Mouse (Mus musculus): ENCODE results near the gene Nfkb1.

The Nfkb1 gene

GRCm38 (mm10) chr3:135691191-135692131 is at the start of gene Nfkb1:
Nfkb1 (minus strand) TSS chr3:135691547.
- in situ Hi-C loops (cut with MboI, MseI) = no loop called here

GRCm38 (mm10) chr3:135740711-135741110 is 49.4 kb upstream of the Nfkb1 start:
- in situ Hi-C loops (cut with MboI, MseI) = loop anchor here (10.0 kb wide), 1 partner anchor 1094 kb away; no protein-coding TSS in a partner anchor

- in situ Hi-C loops (cut with MboI, MseI) = loop anchor here (10.0 kb wide), 1 partner anchor 90 kb away; the partner anchor contains the start of gene Slc39a8
These were observed 43.4 kb upstream of the Nfkb1 start for GRCm38 (mm10) chr3:135734736-135735135.

- in situ Hi-C loops (cut with MboI, MseI) = loop anchor here (10.0 kb wide), 1 partner anchor 92 kb away; the partner anchor contains the start of gene Slc39a8
These were observed 41.5 kb upstream of the Nfkb1 start for GRCm38 (mm10) chr3:135732747-135733445.

- in situ Hi-C loops (cut with MboI, MseI) = loop anchor here (10.0 kb wide), 1 partner anchor 93 kb away; the partner anchor contains the start of gene Slc39a8
These were observed 40.1 kb upstream of the Nfkb1 start for GRCm38 (mm10) chr3:135731292-135732047.

GRCm38 (mm10) chr3:135730790-135731189 is 39.4 kb upstream of the Nfkb1 start:
- in situ Hi-C loops (cut with MboI, MseI) = loop anchor here (10.0 kb wide), 1 partner anchor 94 kb away; the partner anchor contains the start of gene Slc39a8

- in situ Hi-C loops (cut with MboI, MseI) = loop anchor here (10.0 kb wide), 1 partner anchor 445 kb away; the partner anchor contains the start of gene Bdh2
These were observed 38.2 kb upstream of the Nfkb1 start for GRCm38 (mm10) chr3:135729575-135729974.

GRCm38 (mm10) chr3:135728900-135729299 is 37.6 kb upstream of the Nfkb1 start:
- in situ Hi-C loops (cut with MboI, MseI) = loop anchor here (10.0 kb wide), 1 partner anchor 444 kb away; the partner anchor contains the start of gene Bdh2

GRCm38 (mm10) chr3:135727339-135727738 is 36.0 kb upstream of the Nfkb1 start:
- in situ Hi-C loops (cut with MboI, MseI) = loop anchor here (10.0 kb wide), 1 partner anchor 443 kb away; the partner anchor contains the start of gene Bdh2

GRCm38 (mm10) chr3:135726521-135727275 is 35.4 kb upstream of the Nfkb1 start:
- in situ Hi-C loops (cut with MboI, MseI) = loop anchor here (10.0 kb wide), 1 partner anchor 442 kb away; the partner anchor contains the start of gene Bdh2

- in situ Hi-C loops (cut with MboI, MseI) = loop anchor here (10.0 kb wide), 1 partner anchor 441 kb away; the partner anchor contains the start of gene Bdh2
These were observed 34.7 kb upstream of the Nfkb1 start for GRCm38 (mm10) chr3:135726023-135726422.

GRCm38 (mm10) chr3:135722104-135722503 is 30.8 kb upstream of the Nfkb1 start:
- in situ Hi-C loops (cut with MboI, MseI) = loop anchor here (10.0 kb wide), 1 partner anchor 437 kb away; the partner anchor contains the start of gene Bdh2

GRCm38 (mm10) chr3:135719969-135720368 is 28.6 kb upstream of the Nfkb1 start:
- in situ Hi-C loops (cut with MboI, MseI) = loop anchor here (5.0 to 10.0 kb wide), 2 partner anchors 38 to 435 kb away; partner anchors contain the start of gene Bdh2

- in situ Hi-C loops (cut with MboI, MseI) = loop anchor here (5.0 kb wide), 1 partner anchor 37 kb away; no protein-coding TSS in a partner anchor
These were observed 27.8 kb upstream of the Nfkb1 start for GRCm38 (mm10) chr3:135719179-135719532.

GRCm38 (mm10) chr3:135718323-135719178 is 27.2 kb upstream of the Nfkb1 start:
- in situ Hi-C loops (cut with MboI, MseI) = loop anchor here (5.0 kb wide), 1 partner anchor 36 kb away; no protein-coding TSS in a partner anchor

GRCm38 (mm10) chr3:135713016-135713950 is 21.9 kb upstream of the Nfkb1 start:
- in situ Hi-C loops (cut with MboI, MseI) = no loop called here

- in situ Hi-C loops (cut with MboI, MseI) = no loop called here
These were observed 20.3 kb upstream of the Nfkb1 start for GRCm38 (mm10) chr3:135711613-135712012.

GRCm38 (mm10) chr3:135711040-135711570 is 19.8 kb upstream of the Nfkb1 start:
- in situ Hi-C loops (cut with MboI, MseI) = no loop called here
